Mouse (Mus musculus): Measurements from ENCODE around the gene Slamf9. TPM values are rescaled to one million over a fixed set of nuclear protein-coding genes. Genes with fewer than 3 reads are reported as not detected.

Gene Slamf9
- polyA plus RNA-seq, 1 experiment from 2014 or later, result 0.47 TPM

- Histone ChIP-seq H3K9me3 (no peaks in the 10 kb centered on the region), H3K4me2 (no peak overlapping the region), H3K36me3 (no peaks in the 10 kb centered on the region), H3K27me3 (no peaks in the 10 kb centered on the region), H3K4me1 (no peaks in the 10 kb centered on the region), H3K9ac (no peak overlapping the region), H3K27ac (no peak overlapping the region), H3K4me3 (no peak overlapping the region)
- WGBS, result 82% methylated on average over 16 of the region's 16 CpGs
- ATAC-seq (ENCODE audit: insufficient number of reproducible peaks, low FRiP score, low TSS enrichment, low read depth), result no peak
Observed at GRCm38 (mm10) chr1:172463387-172464333, 11.5 kb upstream of the Slamf9 start.

- Histone ChIP-seq H3K27me3 (no peaks in the 10 kb centered on the region), H3K4me3 (no peak overlapping the region), H3K36me3 (no peaks in the 10 kb centered on the region), H3K27ac (no peak overlapping the region), H3K4me1 (no peaks in the 10 kb centered on the region), H3K9me3 (no peaks in the 10 kb centered on the region), H3K9ac (no peak overlapping the region), H3K4me2 (no peak overlapping the region)
- 75% methylated on average over 11 of the region's 11 CpGs for WGBS
- ATAC-seq (ENCODE audit: insufficient number of reproducible peaks, low FRiP score, low TSS enrichment, low read depth), result no peak
Observed at GRCm38 (mm10) chr1:172468301-172468877, 6.8 kb upstream of the Slamf9 start.

- Histone ChIP-seq H3K4me3 (no peak overlapping the region), H3K36me3 (no peaks in the 10 kb centered on the region), H3K27ac (no peak overlapping the region), H3K4me2 (no peak overlapping the region), H3K4me1 (no peaks in the 10 kb centered on the region), H3K27me3 (no peaks in the 10 kb centered on the region), H3K9me3 (no peaks in the 10 kb centered on the region), H3K9ac (no peak overlapping the region)
- ATAC-seq (ENCODE audit: insufficient number of reproducible peaks, low FRiP score, low TSS enrichment, low read depth), result no peak
- 84% methylated on average over 5 of the region's 5 CpGs for WGBS
Observed at GRCm38 (mm10) chr1:172469373-172469772, 5.8 kb upstream of the Slamf9 start.

DNA sequence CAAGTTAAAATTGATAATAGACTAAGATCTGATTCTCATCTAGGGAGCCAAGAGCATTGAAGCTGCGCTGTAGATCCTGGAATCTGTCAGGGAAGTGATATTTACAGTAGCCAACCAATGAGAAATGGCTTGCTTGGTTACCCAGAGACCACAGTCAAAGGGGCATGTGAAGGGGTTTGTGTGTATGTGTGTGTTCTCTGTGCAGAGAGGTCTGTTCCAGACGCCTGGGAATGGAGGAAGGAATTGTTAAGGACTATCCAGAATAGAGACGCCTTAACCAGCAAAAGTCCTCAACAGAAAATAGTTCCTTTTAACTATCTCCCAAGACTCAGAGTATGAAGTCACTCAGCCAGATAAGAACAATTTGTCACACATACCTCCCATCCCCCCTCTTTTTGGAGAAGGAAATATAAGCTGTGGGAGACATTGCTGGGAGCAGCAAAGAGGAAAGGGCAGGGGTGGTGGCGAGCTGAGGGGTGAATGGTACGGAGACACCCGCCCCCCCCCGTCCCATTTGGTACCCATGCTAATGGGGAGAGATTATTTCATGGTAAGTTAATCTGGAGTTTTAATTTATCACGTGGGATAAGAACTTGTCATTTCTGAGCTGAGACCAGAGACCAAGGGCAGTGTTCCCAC lies 5.2 kb upstream of the Slamf9 start:
- WGBS, result 69% methylated on average over 8 of the region's 8 CpGs
- H3K4me2 ChIP-seq, result no peak overlapping the region
- no peaks in the 10 kb centered on the region for H3K9me3 ChIP-seq
- no peaks in the 10 kb centered on the region for H3K27me3 ChIP-seq
- no peaks in the 10 kb centered on the region for H3K36me3 ChIP-seq
- no peak for ATAC-seq (ENCODE audit: insufficient number of reproducible peaks, low FRiP score, low TSS enrichment, low read depth)
- no peak overlapping the region for H3K9ac ChIP-seq
- no peaks in the 10 kb centered on the region for H3K4me1 ChIP-seq
- no peak overlapping the region for H3K27ac ChIP-seq
- no peak overlapping the region for H3K4me3 ChIP-seq

DNA sequence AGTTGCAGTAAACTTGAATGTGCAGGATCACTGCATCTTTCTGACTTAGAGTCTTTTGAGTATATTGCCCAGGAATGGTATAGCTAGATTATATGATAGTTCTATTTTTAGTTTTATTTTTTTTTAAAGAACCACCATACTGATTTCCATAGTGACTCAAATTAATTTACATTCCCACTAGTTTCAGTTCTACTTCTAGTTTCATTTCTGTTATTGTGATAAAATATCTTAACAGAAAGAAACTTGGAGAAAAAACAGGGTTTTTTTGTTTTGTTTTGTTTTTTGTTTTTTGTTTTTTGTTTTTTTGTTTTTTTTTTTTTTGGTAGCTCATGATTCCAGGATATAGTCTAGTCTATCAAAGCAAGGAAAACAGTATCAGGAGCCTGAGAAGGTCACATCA lies 2.2 kb upstream of the Slamf9 start:
- no peaks in the 10 kb centered on the region for H3K36me3 ChIP-seq
- H3K4me1 ChIP-seq, result no peaks in the 10 kb centered on the region
- H3K9me3 ChIP-seq, result no peaks in the 10 kb centered on the region
- H3K27me3 ChIP-seq, result no peaks in the 10 kb centered on the region
- no peak for ATAC-seq (ENCODE audit: insufficient number of reproducible peaks, low FRiP score, low TSS enrichment, low read depth)
- no peak overlapping the region for H3K4me2 ChIP-seq
- H3K27ac ChIP-seq, result no peak overlapping the region
- no peak overlapping the region for H3K4me3 ChIP-seq
- H3K9ac ChIP-seq, result no peak overlapping the region

DNA sequence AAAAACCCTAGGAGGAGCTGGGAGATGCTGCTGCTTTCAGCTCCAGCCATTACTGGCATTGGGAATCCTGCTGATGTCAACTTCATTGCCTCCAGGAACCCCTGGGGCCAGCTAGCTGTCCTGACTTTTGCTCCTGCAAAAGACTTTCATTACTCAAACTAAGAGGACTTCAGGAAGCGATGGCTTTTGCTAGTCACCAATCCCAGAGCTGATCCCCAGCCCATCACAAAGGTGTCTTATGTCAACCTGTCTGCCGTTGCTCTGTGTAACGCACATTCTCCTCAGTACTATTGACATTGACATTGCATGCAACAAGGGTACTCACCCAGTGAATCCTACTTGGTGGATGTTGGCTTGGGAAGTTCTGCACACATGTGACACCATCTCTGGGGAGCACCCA lies 962 bp upstream of the Slamf9 start:
- Histone ChIP-seq H3K4me3 (no peak overlapping the region), H3K4me1 (no peaks in the 10 kb centered on the region), H3K4me2 (no peak overlapping the region), H3K9ac (no peak overlapping the region), H3K27me3 (no peaks in the 10 kb centered on the region), H3K27ac (no peak overlapping the region), H3K9me3 (no peaks in the 10 kb centered on the region), H3K36me3 (no peaks in the 10 kb centered on the region)
- WGBS, result 84% methylated on average over 3 of the region's 3 CpGs
- no peak for ATAC-seq (ENCODE audit: insufficient number of reproducible peaks, low FRiP score, low TSS enrichment, low read depth)

- H3K9ac ChIP-seq, result no peak overlapping the region
- no peak overlapping the region for H3K4me2 ChIP-seq
- H3K4me3 ChIP-seq, result no peak overlapping the region
- WGBS, result 76% methylated on average over 5 of the region's 5 CpGs
- no peak overlapping the region for H3K27ac ChIP-seq
- H3K9me3 ChIP-seq, result no peaks in the 10 kb centered on the region
- 0 out of 2 replicates have a peak, but pooled peaks cover 3% of the 10 kb centered on the region for H3K27me3 ChIP-seq
- no peaks in the 10 kb centered on the region for H3K36me3 ChIP-seq
- ATAC-seq (ENCODE audit: insufficient number of reproducible peaks, low FRiP score, low TSS enrichment, low read depth), result no peak
- peaks cover 18% of the 10 kb centered on the region for H3K4me1 ChIP-seq
Observed at GRCm38 (mm10) chr1:172478020-172478419, 2.9 kb downstream of the Slamf9 start.

DNA sequence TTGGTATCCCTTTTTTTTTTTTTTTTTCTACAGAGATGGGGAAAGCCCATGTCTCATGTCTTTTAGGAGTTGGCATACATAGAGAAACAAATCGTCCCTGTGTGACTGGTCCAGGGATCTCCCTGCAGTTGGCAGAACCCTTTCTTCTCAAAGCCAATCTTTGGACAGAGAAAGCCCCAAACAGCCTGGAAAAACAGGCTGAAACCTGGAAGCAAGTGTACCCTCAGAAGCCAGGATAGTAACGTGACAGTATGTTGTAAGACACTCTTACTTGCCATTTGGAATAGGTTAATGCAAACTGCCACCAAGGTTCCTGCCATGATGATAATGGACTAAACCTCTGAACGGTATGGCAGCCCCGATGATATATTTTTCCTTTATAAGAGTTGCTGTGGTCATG lies 5.2 kb downstream of the Slamf9 start:
- 0 out of 2 replicates have a peak, but pooled peaks cover 2% of the 10 kb centered on the region for H3K36me3 ChIP-seq
- no peak overlapping the region for H3K4me2 ChIP-seq
- H3K9ac ChIP-seq, result no peak overlapping the region
- H3K4me3 ChIP-seq, result no peak overlapping the region
- 0 out of 2 replicates have a peak, but pooled peaks cover 3% of the 10 kb centered on the region for H3K27me3 ChIP-seq
- H3K9me3 ChIP-seq, result no peaks in the 10 kb centered on the region
- H3K27ac ChIP-seq, result no peak overlapping the region
- no peak for ATAC-seq (ENCODE audit: insufficient number of reproducible peaks, low FRiP score, low TSS enrichment, low read depth)
- H3K4me1 ChIP-seq, result peaks cover 39% of the 10 kb centered on the region
- 87% methylated on average over 4 of the region's 4 CpGs for WGBS

DNA sequence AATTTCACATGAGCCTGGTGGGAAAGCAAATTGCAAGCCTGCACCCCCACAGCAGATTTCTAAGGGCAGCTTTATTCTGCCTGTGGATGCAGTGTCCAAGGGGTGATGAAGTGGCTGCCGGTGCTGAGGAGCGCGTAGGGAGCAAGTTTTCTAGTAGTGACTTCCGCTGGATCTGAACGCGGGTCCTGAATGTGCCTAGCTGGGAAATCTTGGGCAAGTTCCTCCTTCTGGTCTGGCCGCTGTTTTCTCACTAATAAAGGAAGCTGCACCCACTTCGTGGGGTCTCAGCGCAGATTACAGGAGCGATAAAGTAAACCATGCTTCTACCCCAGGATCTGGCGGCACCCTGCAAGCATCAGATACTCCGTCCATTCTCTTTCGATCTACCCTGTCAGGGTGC lies 6.0 kb downstream of the Slamf9 start:
- ATAC-seq (ENCODE audit: insufficient number of reproducible peaks, low FRiP score, low TSS enrichment, low read depth), result no peak
- peak overlapping the region; percentile 59 for H3K4me3 ChIP-seq
- H3K9ac ChIP-seq, result no peak overlapping the region
- 0 out of 2 replicates have a peak, but pooled peaks cover 3% of the 10 kb centered on the region for H3K27me3 ChIP-seq
- whole genome bisulfite sequencing, result 15% methylated on average over 13 of the region's 13 CpGs
- H3K9me3 ChIP-seq, result no peaks in the 10 kb centered on the region
- peak overlapping the region; percentile 86 for H3K4me2 ChIP-seq
- 0 out of 2 replicates have a peak, but pooled peaks cover 2% of the 10 kb centered on the region for H3K36me3 ChIP-seq
- no peak overlapping the region; the same call in 1 of the 2 replicates for H3K27ac ChIP-seq
- H3K4me1 ChIP-seq, result peaks cover 44% of the 10 kb centered on the region

DNA sequence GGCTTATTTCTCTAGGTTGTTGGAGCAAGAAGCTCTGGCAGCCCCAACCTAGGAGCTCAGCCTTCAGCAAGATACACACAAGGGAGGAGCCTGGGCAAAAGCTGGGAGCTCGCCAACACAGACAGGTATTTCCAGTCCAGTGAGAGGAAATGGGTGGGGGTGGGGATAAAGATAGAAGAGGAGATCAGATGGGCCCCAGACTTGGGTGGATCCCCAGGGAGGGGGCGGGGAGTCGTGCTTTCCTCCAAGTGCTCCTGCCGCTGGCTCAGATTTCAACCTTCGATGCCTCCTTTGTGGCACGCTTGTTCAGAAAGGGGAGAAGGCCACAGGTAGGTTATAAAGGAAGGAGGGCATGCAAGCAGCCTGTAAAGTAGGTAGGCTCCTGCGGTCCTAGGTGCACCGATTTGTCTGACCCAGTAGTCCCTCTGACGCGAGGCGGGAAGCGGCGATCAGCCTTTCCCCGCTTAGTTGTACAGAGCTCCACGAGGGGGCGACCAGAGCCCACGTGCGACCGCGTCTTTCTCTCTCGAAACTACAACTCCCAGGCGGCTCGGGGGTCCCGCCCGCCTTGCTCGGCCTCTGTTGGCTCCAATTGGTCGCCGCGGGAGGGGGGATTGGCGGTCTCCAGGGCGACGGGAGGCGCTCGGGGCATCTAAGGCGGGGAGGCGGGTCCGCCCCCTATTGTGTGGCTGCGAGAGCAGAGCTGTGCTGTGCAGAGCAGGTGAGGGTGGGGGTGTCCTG lies 6.6 kb downstream of the Slamf9 start, which contains the start of gene Igsf9:
TSS of gene Igsf9 (plus strand) at position 249 of the 741 bp plus-strand sequence.
- peak; percentile 92 for ATAC-seq (ENCODE audit: insufficient number of reproducible peaks, low FRiP score, low TSS enrichment, low read depth)
- H3K9ac ChIP-seq, result peak within 1 kb of the TSS; percentile 44
- H3K27ac ChIP-seq, result peak within 1 kb of the TSS; percentile 73
- under 1% methylated on average over 37 of the region's 38 CpGs for WGBS
- 0 out of 2 replicates have a peak, but pooled peaks cover 2% of the 10 kb centered on the region for H3K36me3 ChIP-seq
- H3K4me2 ChIP-seq, result peak within 1 kb of the TSS; percentile 86
- peak within 1 kb of the TSS; percentile 59 for H3K4me3 ChIP-seq
- H3K9me3 ChIP-seq, result no peaks in the 10 kb centered on the region
- H3K4me1 ChIP-seq, result peaks cover 47% of the 10 kb centered on the region
- H3K27me3 ChIP-seq, result 0 out of 2 replicates have a peak, but pooled peaks cover 3% of the 10 kb centered on the region

Data from limb, embryonic 15.5 days (tissue).